Comparison of ENCODE assay signal across 15 mouse cellular contexts in the genomic region with DNA sequence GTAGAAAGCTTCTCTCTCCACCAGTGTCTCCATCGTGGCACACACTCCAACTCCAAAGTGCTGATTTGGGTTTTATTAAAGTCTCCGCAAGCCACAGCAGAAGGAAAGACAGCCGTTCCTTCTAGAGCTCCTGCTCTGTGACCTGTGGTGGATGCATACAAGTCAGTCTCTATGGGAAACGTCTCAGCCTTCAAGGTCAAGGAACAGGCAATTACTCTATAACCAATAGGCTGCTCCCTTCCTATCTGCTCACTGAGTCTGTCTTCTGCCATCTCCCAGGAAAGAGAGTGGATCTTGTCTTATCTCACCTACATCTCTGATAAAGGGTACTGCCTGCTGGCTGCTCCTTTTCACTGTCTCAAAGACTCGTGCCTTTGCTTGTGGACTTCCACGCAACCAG.
"Had no signal": no experiment of that assay in that cellular context is flagged by ENCODE, and none has a peak within 500 bp of the region (broad histone marks: within the 10 kb centered on the region; RNA-seq: fewer than 3 reads in every experiment).

No protein-coding gene starts in this region.

- H3K9me3 ChIP-seq: neural tube, embryonic 15.5 days; stomach, embryonic 15.5 days had no signal

- H3K9ac ChIP-seq: neural tube, embryonic 15.5 days; stomach, embryonic 15.5 days had no signal

- H3K4me2 ChIP-seq: neural tube, embryonic 15.5 days; stomach, embryonic 15.5 days had no signal

- DNase-seq: retina, postnatal 1 day; right cerebral cortex, adult 18-20 months; right cerebral cortex, postnatal 14 days; right cerebral cortex, postnatal 25 days; right cerebral cortex, postnatal 4 days; spleen, adult 18-20 months; thymus, adult 18-20 months; thymus, adult 2 months; thymus, postnatal 14 days; thymus, postnatal 25 days; thymus, postnatal 36 days; thymus, postnatal 4 days had no signal

- H3K36me3 ChIP-seq: neural tube, embryonic 15.5 days; stomach, embryonic 15.5 days had no signal

- H3K27ac ChIP-seq: neural tube, embryonic 15.5 days; stomach, embryonic 15.5 days; stomach, postnatal 0 days had no signal

- H3K27me3 ChIP-seq: neural tube, embryonic 15.5 days; stomach, embryonic 15.5 days had no signal

- H3K4me3 ChIP-seq: neural tube, embryonic 15.5 days; stomach, embryonic 15.5 days had no signal

- H3K4me1 ChIP-seq: neural tube, embryonic 15.5 days; stomach, embryonic 15.5 days had no signal
